Mouse (Mus musculus) lung, postnatal 36 days (tissue): ENCODE results near the gene Fance.
"Not testable (repeated sequence)": the region's sequence is repeated elsewhere in the genome, so short reads cannot be mapped to it uniquely, and the experiment has no call there.

ENCODE experiments used
- DNase-seq: peaks from one replicate; pipeline ENCODE4 v3.0.0; 2022; ENCODE audit warnings: mixed read lengths

The Fance gene

DNA sequence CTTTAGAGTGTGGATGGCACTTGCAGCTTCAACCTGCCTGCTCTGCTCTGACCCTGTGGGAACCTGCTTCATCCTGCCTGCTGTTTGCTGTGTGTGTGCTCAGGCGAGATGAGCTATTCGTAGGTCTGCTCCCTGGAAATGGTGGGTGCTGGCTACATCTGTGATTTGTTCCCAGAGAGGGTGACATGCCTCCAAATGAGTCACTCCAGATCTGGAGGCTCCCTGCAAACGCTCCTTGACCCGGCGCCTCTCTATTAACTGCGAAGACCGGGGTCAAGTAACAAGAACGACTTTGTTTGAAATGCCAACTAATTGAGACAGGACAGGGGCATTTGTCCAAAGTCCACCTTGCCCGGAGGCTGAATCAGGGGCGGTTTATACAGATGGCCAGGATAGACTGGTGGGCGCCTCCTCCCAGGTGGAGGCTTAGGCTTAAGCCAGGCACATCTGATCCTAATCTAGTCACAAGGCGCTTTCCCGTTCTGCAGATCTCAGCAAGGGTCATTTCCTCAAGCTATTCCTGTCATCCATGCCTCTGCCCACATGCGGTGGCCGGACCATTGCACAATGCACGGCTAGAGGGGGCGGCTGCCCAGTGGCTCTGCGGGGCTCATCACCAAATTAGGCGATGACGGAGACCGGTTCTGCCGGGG is 14.5 kb downstream of the Fance start:
- peak; percentile 14 for DNase-seq

DNA sequence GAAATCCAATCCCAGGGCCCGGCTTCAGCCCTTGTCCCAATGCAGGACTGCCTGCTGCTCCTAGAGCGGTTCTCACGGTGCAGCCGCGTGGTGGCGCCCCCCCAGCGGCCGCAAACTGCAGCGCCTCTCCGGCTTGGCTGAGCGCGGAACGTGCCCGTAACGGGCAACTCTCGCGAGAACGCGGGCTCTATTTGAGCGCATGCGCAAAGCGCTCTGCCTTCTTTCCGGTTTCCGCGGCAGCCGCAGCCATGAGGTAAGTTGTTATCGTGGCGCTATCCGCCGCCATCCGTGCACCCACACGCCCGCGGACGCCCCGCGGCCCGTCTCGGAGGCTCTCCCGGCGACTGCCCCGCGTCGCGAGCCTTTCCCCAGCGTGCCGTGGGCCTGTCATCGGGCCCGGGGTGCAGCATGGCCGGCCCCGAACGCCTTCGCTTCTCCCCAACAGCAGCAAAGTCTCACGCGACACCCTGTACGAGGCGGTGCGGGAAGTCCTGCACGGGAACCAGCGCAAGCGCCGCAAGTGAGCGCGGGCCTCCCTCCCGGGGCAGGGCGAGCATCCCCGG is 15.1 kb downstream of the Fance start, which contains the start of gene Rpl10a:
TSS of gene Rpl10a (plus strand) at position 106 of the 563 bp plus-strand sequence.
- peak; percentile 98 for DNase-seq

DNA sequence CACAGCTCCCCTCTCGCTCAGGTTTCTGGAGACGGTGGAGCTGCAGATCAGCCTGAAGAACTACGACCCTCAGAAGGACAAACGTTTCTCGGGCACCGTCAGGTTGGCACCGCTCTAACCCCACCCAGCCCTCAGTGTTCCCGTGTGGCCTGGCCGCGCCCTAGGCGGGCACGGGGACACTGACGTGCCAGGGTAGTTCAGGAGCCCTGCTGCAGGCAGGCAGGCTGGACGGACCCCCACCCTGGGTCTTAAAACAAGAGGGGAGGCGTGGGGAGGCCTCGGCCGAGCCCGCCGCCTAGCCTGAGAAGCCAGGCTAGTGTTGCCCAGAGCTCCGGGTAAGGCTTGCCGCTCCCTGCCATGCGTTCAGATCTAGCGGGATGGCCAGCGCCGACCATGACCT is 15.6 kb downstream of the Fance start:
- DNase-seq, result peak; percentile 34

DNA sequence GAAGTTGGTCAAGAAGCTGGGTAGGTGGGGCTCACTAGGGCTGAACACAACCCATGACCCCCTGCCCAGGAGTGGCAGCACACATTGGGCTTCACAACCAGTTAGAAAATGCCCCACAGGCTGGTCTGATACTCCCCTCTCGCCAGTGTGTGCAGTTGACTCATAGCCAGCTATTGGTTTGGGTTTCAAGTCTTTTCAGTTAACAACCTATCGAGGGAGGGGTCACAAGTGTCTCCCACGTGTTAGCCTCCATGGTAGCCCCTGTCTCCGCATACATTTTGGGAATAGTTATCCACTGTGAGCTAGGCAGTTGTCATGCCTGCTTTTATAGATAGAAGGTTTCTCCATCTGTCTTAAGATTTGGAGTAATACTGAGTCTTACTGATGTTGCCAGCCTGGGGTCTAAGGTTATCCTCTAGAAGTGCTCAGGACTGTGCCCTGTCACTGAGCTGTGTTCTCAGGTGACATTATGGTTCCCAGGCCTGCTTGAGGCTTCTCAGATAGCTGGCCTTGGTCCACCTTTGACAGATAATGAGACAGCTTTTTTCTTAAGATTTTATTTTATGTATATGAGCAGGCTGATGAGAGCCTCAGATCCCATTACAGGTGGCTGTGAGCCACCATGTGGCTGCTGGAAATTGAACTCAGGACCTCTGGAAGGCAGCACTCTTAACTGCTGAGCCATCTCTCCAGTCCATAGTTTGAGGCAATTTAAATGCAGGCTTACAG is 16.3 kb downstream of the Fance start:
- no peak for DNase-seq

DNA sequence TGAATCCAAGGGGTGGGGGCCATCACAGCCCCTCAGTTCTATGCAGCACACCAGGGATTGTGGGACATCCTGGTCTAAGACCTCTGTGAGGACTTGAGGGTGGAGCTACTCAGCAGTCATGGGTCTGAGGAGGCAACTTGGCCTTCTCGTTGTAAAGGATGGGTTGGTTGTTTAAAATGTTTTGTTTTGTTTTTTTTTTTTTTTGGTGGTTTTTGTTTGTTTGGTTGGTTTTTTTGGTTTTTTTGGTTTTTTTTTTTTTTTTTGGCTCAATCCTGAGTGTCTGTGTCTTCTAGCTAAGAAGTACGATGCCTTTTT is 16.9 kb downstream of the Fance start:
- DNase-seq, result no peak

DNA sequence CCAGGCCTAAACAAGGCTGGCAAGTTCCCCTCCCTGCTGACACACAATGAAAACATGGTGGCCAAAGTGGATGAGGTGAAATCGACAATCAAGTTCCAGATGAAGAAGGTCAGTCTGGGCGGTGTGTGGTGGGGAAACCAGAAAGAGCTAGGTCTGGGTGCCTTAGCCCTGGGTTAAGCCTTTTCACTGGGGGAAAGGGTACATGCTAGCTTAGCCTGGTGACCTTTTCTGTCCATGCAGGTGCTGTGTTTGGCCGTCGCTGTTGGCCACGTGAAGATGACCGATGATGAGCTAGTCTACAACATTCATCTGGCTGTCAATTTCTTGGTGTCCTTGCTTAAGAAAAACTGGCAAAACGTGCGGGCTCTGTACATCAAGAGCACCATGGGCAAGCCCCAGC is 17.3 kb downstream of the Fance start:
- DNase-seq, result not testable (repeated sequence)

DNA sequence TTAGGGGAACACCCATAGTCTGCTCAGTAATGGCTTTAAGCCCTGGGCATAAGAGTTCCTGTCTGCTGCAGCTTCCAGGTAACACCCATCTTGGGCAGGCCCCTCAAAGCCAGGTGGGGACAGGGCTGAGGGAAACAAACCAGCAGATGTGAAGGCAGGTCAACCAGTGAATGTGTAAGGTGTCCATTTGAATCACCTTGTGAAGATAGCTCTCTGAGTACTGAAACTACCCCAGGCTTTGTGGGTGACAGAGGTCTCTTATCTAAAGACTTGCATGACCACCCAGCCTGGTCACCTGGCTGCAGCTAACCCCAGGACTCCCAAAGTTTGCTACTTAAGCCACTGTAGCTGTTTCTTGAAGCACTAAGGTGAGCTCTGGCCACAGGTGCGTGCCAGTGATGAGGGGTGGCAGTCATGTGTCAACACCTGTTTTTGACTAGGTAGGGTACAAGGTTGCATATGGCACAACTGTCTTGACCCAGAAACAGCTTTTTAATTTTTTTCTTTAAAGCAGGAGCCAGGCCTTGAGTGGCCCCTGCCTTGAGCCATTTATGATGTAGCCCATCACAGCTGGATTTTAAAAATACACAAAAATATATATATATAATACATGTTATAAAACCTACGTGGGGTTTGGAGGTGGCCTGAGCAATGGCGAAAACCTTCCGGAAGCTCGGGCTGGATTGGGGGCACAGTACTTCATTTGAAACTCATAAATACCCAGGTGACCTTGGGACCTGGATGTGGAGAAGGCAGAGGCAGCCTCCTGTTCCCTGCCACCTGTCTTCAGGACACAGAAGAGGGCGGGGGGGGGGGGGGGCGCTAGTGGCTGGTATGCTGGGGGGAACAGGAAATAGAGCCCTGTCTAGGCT is 18.2 kb downstream of the Fance start:
- no peak for DNase-seq

DNA sequence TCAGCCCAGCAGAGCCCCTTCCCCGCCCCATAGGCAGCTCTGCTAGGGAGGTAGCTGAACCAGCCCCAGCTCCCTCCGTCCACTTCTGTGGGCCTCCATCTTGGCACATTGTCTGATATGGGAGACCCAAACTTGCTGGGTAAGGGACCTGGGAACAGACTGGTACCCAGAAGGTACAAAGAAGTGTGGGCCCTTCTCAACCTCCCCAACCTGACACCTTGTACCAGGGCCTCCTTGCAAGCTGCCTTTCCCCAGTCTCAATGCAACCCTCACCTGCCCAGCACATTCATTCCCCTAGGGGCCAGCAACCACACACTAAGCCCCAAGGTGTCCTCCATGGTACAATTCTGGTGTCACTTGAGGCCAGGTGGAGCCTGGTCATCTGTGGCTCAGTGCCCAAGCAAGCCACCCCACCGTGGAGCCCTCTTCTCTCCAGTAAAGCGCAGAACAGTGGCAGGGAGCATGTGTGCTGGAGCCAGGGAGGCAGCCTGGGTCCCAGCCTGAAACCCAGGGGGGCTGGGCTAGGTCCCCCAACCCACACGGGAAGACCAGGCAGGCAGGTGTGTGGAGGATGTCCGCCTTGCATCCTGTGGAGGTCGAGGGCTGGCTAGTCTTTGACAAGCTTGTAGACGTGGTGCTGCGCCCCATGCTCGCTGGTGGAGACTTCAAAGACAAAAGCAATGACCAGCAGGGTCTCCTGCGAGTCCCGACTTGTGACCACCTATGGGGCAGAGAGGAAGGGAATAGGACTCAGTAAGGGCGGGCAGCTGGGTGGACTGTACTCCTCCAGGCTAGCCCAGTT is 19.0 kb downstream of the Fance start:
- DNase-seq, result no peak

DNA sequence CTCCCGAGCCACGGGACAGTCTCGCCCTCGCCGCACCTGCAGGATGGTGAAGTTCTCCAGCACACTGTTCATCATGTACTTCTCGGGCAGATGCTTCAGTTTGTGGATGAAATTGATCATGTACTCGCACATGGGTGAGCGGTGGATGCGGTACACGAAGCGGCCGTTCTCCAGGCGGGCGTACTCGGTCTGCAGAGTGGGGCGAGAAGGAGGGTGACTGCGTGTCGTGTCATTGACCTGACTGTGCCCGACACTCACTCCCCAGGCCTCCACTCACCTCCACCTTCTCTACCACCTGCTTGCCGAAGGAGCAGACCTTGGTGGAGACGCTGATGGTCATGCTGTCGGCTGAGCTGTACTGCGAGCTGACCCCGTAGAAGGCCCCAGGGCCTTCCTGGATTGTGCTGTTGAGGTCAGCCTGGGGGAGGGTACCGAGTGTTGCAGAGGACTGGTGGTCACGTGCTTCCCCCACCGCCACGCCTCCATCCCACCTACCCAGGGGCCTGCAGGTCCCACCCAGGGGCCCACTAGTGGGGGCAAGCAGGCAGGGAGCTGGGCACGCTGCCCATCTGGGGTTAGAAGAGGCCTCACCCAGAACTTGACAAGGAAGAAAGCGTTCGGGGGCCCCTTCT is 19.7 kb downstream of the Fance start:
- no peak for DNase-seq

DNA sequence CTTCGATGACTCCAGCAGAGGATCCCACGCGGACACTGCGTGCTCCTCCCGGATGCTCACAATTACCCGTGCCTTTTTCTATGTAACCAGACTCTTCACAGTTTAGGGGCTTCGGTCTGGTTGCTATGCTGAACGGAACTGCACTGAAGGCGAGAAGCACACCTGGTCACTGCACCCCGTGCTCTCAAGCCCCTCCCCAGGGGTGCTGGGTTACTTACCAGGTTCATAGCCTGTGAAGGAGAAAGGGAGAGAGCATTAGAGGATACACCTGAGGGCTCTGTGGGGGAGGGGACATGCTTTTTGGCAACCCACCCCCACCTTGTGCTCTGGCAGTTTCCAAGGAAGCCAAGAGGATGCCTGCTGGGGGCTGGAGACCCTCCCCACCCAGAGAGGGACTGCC is 21.9 kb downstream of the Fance start:
- no peak for DNase-seq

DNA sequence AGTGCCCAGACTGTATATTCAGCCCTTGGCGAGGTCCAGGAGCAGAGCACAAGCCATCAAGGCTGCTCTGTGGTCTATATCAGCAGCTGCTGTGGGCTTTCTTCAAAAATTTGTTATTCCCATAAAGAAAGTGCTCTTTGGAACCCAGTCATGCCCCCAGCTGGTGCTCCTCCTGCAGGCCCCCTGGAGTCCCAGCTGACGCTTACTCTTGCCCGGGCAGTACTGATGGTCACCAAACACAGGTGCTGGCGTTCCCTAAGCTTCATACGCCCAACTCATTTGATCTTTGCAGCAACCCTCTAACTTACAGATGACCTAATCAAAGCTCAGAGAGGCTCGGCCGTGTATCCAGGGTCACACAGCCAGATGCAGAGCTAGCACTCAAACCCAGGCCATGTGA is 24.2 kb downstream of the Fance start:
- no peak for DNase-seq

DNA sequence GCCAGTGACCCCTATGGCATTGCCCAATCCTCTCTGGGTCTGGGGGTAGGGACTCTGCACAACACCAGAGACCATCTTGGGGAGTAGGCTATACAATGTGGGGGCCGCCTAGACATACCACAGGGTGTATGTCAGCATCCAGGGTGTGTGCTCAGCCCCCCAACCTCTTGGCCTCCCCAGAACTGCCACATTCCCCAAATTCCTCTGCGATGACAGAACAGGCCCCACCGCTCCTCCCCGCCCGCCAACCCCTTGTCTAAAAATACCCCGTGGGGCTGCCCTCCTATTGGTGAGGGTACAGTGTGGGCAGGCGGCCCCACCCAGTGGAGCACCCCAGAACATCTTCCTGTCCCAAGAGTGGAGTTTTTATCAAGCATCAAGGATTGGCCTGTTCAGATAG is 27.3 kb downstream of the Fance start:
- no peak for DNase-seq

DNA sequence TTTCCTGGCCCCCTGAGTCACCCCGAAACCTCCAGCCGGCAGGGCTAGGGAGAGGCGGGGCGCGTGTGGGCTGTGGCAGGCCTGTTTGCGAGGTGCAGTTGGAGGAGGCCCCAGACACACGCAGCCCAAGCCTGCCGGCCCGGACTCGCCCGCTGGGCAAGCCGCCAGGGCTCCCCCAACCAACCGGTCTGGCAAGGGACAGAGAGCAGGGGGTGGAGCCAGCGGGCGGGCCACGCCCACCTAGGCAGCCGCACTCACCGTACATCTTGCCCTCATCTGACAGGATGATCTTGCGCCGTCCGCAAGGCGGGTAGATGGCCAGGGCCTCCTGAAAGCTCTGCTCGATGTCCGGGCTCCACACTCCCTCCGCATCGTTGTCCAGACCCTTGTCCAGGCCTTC is 27.8 kb downstream of the Fance start:
- peak; percentile 95 for DNase-seq

DNA sequence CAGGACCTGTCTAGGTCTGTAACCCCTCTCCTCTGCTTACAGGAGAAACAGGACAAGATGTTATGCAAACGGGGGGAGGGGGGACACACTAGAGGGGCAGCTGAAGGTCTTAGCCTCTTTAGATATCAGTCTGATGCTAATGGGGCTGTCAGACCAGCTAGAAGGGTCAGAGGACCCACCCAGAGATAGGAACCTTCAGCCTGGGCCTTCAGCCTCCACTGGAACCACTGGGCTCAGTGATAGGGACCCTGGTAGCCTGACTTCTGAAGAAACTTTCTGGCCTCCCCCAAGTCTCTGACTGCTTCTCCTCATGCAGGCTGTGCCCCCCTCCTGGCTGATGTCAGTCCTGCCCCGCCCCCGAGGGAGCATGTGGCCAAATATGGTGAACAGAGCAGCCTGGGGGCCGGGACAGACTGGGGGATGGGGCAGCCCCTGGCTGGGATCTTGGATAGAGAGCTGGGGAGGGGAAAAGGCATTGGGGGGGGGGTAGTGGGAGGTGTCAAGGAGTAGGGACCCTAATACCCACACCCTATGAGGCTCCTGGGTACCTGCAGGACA is 30.8 kb downstream of the Fance start:
- peak; percentile 55 for DNase-seq

DNA sequence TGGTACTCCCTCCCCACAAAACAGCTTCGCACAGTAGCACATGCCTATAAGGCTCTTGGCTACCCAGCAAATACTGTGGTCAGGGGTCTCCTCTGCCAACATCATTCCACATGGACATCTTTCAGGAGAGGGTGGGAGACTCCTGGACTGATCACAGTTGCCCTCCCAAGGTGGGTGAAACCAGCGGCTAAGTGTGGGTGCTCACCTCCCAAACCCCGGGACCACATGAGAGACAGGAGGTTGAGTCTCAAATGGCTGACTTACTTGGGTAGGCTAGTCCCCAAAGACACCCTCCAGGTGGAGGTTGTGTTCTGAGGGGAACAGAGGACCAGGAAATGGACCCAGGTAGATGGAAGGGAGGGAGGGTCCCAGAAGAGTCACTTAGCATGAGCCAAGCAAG is 31.4 kb downstream of the Fance start:
- DNase-seq, result no peak

DNA sequence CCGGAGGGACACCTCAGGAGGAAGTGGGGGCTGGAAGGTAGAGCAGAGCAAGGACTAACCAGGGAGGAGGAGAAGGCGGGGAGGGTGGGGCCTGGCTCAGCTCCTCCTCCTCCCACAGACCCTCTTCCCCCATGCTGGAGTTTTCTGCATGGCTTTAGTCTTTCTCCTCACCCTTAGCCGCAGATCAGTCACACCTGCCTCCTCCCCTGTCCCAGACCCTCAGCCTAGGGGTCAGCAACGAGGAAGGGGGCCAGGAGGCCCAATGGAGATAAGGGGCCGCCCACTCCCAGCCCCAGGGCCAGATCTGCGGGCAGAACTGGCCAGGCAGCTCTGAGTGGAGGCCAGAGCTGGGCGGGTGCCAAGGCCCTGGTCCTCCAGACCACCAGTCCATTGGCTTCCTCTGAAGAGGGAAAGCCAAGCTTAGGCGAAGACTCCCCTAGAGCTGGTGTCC is 32.0 kb downstream of the Fance start:
- peak; percentile 28 for DNase-seq

DNA sequence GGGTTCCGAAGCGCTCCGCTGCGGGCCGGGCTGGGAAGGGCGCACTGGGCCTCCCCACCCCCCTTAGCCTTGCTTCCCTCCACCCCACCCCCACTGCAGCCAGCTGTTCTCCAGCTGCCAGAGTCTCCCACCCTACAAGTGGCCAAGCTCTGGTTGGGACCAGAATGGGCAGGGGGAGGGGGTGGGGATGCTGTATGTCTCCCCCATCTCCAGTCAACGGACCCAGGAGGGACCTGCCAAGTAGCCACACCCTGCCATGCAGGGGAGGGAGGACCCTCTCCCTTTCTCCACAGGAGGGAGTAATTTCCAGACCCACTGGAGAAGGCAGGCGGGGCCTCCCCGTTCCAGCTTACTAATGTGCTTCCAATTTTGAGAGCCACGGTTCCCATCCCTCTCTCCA is 32.6 kb downstream of the Fance start:
- DNase-seq, result peak; percentile 20

DNA sequence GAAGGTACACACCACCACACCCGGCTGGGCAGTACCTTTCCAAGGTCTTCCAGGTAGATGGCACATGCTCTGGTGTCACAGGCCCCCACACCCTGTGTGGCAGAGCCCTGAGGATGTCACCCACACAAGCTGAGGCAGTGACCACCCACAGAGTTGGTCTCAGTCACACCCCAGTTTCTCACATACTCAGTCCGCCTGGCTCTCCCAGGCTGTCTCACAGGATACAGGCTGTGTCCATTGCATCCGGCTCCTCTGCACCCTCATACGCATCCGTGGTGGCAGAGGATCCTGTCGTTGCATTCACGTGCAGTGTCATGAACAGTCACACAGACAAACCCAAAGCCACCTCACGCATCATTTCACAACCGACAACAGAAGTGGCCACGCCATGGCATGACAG is 34.0 kb downstream of the Fance start:
- no peak for DNase-seq

DNA sequence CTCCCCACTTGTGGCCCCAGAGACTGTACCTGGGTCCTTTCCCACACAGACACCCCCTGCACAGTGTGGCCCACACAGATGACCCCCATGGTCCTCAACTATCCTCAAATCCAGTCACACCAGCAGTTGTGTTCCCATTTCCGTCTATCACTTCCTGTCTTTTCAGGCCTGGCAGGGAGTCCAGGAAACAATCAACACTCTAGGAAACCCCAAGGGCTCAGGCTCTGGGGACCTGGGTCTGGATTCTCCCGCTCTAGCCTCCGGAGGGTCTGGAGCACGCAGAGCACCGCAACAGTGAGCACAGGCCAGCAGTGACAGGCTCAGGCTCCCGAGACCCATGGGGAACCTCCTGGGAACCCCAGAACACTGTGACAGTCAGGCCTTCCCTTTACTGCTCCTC is 34.9 kb downstream of the Fance start:
- peak; percentile 33 for DNase-seq

DNA sequence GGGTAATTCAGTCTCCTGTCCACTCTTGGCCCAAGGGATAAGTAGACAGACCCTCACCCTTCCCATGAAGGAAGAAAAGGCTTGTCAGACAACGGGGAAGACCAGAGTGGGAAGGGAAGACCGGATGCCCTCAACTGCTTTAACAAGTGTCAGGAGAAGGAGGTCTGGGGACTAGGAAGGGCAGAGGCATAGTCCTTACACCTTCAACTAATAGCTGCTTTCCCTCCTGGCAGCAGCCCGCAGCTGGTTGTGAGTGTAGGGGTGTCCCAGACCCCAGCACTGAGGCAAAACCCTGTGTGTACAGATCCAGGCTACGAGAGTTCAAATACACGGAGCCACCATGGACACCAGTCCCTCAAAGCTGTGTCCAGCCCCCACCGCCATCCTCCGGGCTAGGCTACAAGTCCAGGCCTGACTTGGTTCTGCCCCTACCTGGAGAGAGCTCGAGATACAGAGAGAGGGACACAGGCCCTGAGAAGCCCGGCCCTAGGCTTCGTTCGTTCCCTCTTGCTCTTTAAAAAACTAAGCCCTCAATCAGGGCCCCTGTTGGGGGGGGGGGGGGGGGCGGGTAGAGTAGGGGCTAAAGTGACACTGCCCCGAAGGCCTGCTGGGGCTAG is 36.1 kb downstream of the Fance start:
- no peak for DNase-seq

DNA sequence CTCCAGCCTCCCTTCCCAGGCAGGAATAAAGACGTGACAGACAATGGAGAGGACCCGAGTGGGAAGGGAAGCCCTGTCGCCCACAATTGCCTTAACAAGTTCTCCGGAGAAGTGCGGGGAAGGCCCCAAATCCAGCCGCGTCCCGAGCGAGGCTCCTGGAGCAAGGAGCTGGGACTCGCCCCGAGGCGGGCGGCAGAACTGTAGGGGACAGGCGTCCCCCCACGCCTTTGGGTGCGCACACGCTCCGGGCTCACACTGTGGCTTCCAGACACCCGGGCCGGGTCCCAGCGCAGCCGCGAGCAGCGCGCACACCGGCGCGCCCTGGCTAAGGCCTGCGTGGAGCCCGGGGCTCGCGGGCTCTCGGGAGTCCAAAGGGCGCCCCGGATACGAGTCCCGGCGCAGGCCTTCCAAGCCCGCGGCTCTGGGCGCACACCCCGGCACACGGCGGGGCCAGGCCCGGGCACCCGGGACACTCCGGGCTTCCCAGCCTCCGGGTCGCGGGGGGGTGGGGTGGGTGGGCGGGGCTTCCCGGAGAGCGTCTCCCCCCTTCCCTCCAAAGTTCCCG is 36.7 kb downstream of the Fance start:
- DNase-seq, result no peak
